Mouse (Mus musculus): ENCODE measurements around the gene Alg9. TPM values are rescaled to one million over a fixed set of nuclear protein-coding genes. Genes with fewer than 3 reads are reported as not detected.
A peak's percentile ranks its signal among the peaks of the same experiment; 100 is the strongest.
"Not testable (repeated sequence)": the region's sequence is repeated elsewhere in the genome, so short reads cannot be mapped to it uniquely, and the experiment has no call there.

Alg9 gene
- polyA plus RNA-seq, 1 experiment: 42.3 TPM

- no peak for DNase-seq (ENCODE audit: low read depth, low spot score)
- WGBS: 92% methylated on average over 13 of the region's 13 CpGs
These were observed 34.3 kb downstream of the Alg9 start for GRCm38 (mm10) chr9:50809146-50809545.

GRCm38 (mm10) chr9:50811187-50811586 lies 36.4 kb downstream of the Alg9 start:
- DNase-seq (ENCODE audit: low read depth, low spot score): no peak
- 93% methylated on average over 7 of the region's 7 CpGs for WGBS

- WGBS: 81% methylated on average over 2 of the region's 2 CpGs
- no peak for DNase-seq (ENCODE audit: low read depth, low spot score)
These were observed 36.9 kb downstream of the Alg9 start for GRCm38 (mm10) chr9:50811746-50812145.

DNA sequence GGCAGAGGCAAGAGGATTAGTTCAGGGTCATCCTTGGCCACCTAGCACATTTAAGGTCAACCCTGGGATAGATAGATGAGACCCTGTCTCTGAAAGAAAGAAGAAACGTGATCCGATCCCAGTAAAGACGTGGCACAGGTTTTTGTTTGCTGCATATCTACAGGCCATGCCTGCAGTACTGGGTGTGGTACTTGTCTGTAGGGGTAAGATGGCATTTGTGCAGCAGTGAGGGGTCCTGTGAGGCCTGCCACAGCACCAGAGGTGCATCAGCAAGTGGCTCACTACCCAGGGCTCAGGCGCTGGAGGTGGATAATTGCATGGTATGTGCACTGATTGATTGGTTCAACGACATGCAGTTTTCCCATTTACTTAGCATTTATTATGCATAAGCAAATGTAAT lies 39.0 kb downstream of the Alg9 start:
- 96% methylated on average over 5 of the region's 5 CpGs for WGBS
- DNase-seq (ENCODE audit: low read depth, low spot score): no peak

DNA sequence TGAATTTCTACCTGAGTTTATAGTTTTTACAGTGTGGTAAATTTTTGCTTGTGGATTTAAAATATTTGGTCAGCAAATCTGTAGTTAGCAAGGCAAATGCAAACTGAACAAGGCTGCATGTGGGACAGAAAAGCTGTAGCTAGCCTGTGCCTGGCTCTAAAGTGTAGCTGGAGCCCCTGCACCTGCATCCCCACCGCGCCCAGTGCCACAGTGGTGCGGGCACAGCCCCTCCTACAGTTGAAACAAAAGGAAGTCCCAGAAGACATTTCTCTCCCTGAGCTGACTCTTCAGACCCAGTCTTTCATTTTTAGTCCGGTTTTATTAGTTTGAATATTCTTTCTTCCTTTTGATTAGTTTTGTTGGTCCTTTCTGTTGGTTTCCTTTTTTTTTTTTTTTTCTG lies 40.8 kb downstream of the Alg9 start:
- DNase-seq (ENCODE audit: low read depth, low spot score): no peak
- 88% methylated on average over 4 of the region's 4 CpGs for WGBS

- DNase-seq (ENCODE audit: low read depth, low spot score): no peak
- 100% methylated on average over 1 of the region's 1 CpGs for WGBS
These were observed 41.7 kb downstream of the Alg9 start for GRCm38 (mm10) chr9:50816512-50816911.

DNA sequence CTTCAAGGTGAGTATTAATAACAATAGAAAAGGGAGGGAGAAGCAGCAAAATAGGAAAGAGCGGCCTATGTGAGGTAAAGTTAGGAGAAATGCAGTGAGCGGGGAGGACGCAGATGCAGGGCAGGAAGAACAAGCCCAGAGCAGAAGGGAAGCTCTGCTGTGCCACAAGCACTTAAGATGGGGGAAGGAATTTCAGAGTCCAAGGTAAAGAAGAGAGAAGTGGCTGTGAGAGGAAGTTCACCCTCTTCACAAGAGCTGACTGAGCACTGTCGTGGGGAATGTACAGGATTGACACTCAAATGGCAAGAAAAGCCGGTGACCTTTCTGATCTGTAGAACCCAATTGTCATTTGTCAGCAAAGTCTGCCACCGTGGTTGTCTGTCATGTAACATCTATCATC lies 43.2 kb downstream of the Alg9 start:
- WGBS: 88% methylated on average over 6 of the region's 6 CpGs
- no peak for DNase-seq (ENCODE audit: low read depth, low spot score)

- WGBS: 81% methylated on average over 6 of the region's 6 CpGs
- DNase-seq (ENCODE audit: low read depth, low spot score): no peak
These were observed 44.9 kb downstream of the Alg9 start for GRCm38 (mm10) chr9:50819716-50820115.

- peak; percentile 22 for DNase-seq (ENCODE audit: low read depth, low spot score)
- WGBS: 64% methylated on average over 6 of the region's 6 CpGs
These were observed 46.8 kb downstream of the Alg9 start for GRCm38 (mm10) chr9:50821651-50822050.

- 96% methylated on average over 5 of the region's 5 CpGs for WGBS
- no peak for DNase-seq (ENCODE audit: low read depth, low spot score)
These were observed 47.4 kb downstream of the Alg9 start for GRCm38 (mm10) chr9:50822216-50822615.

DNA sequence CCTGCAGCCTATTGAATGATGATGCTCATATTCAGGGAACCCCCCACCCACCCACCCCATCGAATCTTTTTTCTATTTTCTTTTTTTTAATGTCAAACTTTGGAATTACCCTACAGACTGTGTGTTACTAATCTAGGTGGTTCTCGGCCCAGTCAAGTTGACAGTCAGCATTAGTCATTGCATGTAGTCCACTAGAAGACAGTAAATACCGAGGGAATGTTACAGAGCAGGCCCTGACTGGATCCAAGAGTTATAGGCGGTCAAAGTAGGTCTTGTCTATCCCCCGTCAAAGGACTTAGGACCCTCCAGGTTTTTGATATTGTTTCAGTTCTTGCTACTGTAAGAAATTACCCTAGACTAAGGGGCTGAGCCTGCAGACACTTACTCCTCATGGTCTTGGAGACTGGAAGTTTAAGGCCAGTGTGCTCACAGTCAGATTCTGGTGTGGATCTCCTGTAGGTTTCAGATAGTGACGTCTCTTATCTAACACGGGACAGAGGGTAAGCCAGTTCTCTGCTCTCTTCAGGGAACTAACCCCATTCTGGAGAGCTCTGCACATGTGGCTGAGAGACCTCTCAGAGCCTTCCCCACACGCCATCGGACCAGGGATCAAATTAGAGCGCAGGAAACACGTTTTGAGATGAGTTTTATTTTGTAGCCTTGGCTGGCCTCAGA lies 49.1 kb downstream of the Alg9 start:
- WGBS: 90% methylated on average over 11 of the region's 11 CpGs

GRCm38 (mm10) chr9:50831514-50831913 lies 56.7 kb downstream of the Alg9 start:
- WGBS: 89% methylated on average over 5 of the region's 5 CpGs
- no peak for DNase-seq (ENCODE audit: low read depth, low spot score)

More for the DNA sequence above, 49.1 kb downstream of the Alg9 start:
- no peak for DNase-seq (ENCODE audit: low read depth, low spot score)

DNA sequence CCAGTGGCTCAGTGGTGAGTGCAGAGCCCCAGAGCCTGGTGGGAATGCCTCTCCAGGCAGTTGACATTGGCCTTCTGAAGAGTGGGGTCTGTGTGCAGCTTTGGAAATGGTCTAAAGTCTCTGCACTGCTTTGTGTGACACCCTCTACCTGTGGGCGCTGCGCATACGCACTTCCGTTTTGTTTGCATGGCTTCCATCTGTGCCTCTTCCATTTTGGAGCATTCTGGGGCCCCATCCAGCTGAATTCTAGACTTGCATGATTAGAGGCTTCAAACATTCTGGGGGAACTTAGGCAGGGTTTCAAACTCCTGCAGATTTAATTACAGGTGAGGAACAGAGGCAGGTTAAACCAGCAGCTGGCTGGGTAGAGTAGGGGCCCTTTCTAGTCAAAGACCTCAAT lies 57.3 kb downstream of the Alg9 start:
- DNase-seq (ENCODE audit: low read depth, low spot score): no peak
- 93% methylated on average over 4 of the region's 4 CpGs for WGBS

- not testable (repeated sequence) for DNase-seq (ENCODE audit: low read depth, low spot score)
- 89% methylated on average over 2 of the region's 2 CpGs for WGBS
These were observed 57.8 kb downstream of the Alg9 start for GRCm38 (mm10) chr9:50832582-50832981.

GRCm38 (mm10) chr9:50833786-50834185 lies 59.0 kb downstream of the Alg9 start:
- WGBS: 84% methylated on average over 8 of the region's 8 CpGs
- DNase-seq (ENCODE audit: low read depth, low spot score): no peak

GRCm38 (mm10) chr9:50835068-50835705 lies 60.4 kb downstream of the Alg9 start:
- no peak for DNase-seq (ENCODE audit: low read depth, low spot score)
- 87% methylated on average over 10 of the region's 10 CpGs for WGBS

GRCm38 (mm10) chr9:50836097-50836496 lies 61.3 kb downstream of the Alg9 start:
- 84% methylated on average over 4 of the region's 4 CpGs for WGBS

GRCm38 (mm10) chr9:50841079-50841789 lies 66.4 kb downstream of the Alg9 start:
- WGBS: 68% methylated on average over 13 of the region's 13 CpGs
- no peak for DNase-seq (ENCODE audit: low read depth, low spot score)

More at GRCm38 (mm10) chr9:50836097-50836496, 61.3 kb downstream of the Alg9 start:
- no peak for DNase-seq (ENCODE audit: low read depth, low spot score)

DNA sequence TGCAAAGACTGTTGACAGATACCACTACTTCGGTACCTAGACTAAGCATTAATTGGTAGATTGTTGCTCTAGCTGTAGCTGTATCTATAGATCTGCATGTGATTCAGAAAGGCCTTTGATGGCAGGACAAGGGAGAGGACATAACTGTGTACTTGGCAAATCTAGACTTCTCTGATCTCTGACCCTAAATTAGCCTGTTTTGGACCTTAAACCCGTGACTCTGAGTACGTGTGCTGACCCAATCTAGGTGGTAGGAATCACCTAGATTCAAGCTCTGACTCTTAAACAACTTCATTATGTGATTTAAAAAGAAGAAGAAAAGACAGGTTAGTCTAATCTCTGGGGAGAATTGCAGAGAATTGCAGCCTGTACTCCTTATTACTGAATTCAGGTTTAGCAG lies 70.3 kb downstream of the Alg9 start, which contains the start of gene Ppp2r1b:
Gene Ppp2r1b, plus strand, starts transcription at position 221 of the 400 bp plus-strand sequence.
- 84% methylated on average over 3 of the region's 3 CpGs for WGBS
- no peak for DNase-seq (ENCODE audit: low read depth, low spot score)

DNA sequence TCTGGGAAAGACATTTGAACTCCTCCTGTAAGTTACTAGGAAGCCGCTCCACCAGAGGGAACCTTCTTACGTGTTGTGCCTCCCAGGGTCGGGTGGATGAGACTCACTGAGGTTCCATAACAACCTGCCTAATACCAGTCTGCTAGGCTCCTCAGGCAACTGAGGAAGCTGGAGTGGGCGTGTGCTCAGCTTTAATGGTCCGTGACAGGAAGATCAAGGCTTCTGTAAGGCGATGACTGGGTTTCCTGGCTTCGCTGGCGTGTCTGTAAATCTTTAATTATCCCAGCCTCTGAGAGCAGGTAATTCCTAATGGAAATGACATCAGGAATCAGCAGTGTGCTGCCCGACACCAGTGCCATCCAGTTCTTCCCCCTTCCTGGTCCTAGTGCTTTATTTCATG lies 70.7 kb downstream of the Alg9 start:
- no peak for DNase-seq (ENCODE audit: low read depth, low spot score)
- 59% methylated on average over 9 of the region's 9 CpGs for WGBS

DNA sequence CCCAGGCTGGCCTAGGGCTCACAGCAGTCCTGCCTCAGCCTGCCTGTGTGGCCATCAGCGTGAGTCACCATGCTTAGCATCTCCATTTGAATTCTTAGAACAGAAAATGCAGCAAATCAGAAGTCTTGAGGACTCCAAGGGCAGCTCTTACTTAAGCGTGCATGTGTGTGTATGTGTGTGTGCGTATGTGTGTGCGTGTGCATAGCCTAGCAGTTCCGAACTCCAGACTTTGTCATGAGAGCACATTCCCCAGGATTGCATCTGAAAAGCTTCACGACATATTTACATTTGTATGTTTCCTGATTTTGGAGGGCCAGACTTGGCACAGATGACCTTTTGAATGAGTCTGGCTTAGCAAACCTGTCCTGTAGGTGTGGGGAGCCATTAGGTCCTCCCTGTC lies 72.3 kb downstream of the Alg9 start:
- 77% methylated on average over 6 of the region's 6 CpGs for WGBS
- DNase-seq (ENCODE audit: low read depth, low spot score): no peak
